Mouse (Mus musculus) liver, embryonic 14.5 days (tissue): ENCODE data around the gene Slc6a13. TPM values are rescaled to one million over a fixed set of nuclear protein-coding genes. Genes with fewer than 3 reads are reported as not detected.
"Not testable (repeated sequence)": the region's sequence is repeated elsewhere in the genome, so short reads cannot be mapped to it uniquely, and the experiment has no call there.

Experiments used
- ATAC-seq: fragments of 200-750 bp; cut with Nextera tagmentation; 2 replicates; pipeline ENCODE4 v1.8.0; 2017; ENCODE audit warnings: moderate number of reproducible peaks, mild to moderate bottlenecking, moderate library complexity; ENCODE audit not compliant: insufficient read depth
- DNase-seq, 3 experiments: peaks; one replicate each; pipeline ENCODE4 v3.0.0-alpha.2; 2012 to 2013; ENCODE audit warnings: low read depth in 3 of 3, low spot score in 3 of 3
- H3K27ac ChIP-seq: fragments of 300-500 bp; sonication (generic); 2 replicates; pipeline ENCODE4 v1.5.1; 2014; ENCODE audit warnings: moderate library complexity, mild to moderate bottlenecking, control low read depth, inconsistent platforms
- H3K27me3 ChIP-seq: fragments of 300-500 bp; sonication (generic); 2 replicates; pipeline ENCODE4 v1.6.1; 2014; ENCODE audit warnings: mild to moderate bottlenecking, low read length, moderate library complexity; ENCODE audit not compliant: control insufficient read depth, insufficient read depth
- H3K36me3 ChIP-seq: fragments of 300-500 bp; sonication (generic); replicated peaks from 2 replicates; pipeline ENCODE4 v1.6.1; 2014; ENCODE audit warnings: low read depth; ENCODE audit not compliant: control insufficient read depth, insufficient read depth
- H3K4me1 ChIP-seq, 2 experiments: fragments of 200-500 bp in 1 of 2; fragments of 300-500 bp in 1 of 2; sonication (generic) in 1 of 2; replicated peaks; 2 replicates each; pipeline ENCODE4 v1.6.1; 2012 to 2014; ENCODE audit warnings: antibody characterized with exemption in 1 of 2, inconsistent platforms in 1 of 2, low read length in 1 of 2; ENCODE audit not compliant: control insufficient read depth in 2 of 2, insufficient read depth in 2 of 2
- H3K4me2 ChIP-seq: fragments of 300-500 bp; sonication (generic); 2 replicates; pipeline ENCODE4 v1.6.1; 2014; ENCODE audit warnings: low read depth, mild to moderate bottlenecking, control low read depth, moderate library complexity
- H3K4me3 ChIP-seq, 2 experiments: fragments of 200-500 bp in 1 of 2; fragments of 300-500 bp in 1 of 2; sonication (generic) in 1 of 2; 2 replicates each; pipeline ENCODE4 v1.5.1; 2012 to 2014; ENCODE audit warnings: low read depth in 2 of 2, low read length in 2 of 2, mild to moderate bottlenecking in 2 of 2, control low read depth in 1 of 2, inconsistent platforms in 1 of 2, moderate library complexity in 1 of 2; ENCODE audit not compliant: insufficient read depth in 1 of 2
- H3K9ac ChIP-seq: fragments of 300-500 bp; sonication (generic); replicated peaks from 2 replicates; pipeline ENCODE4 v1.6.1; 2014; ENCODE audit warnings: mild to moderate bottlenecking, control low read depth, moderate library complexity
- H3K9me3 ChIP-seq: fragments of 300-500 bp; sonication (generic); 2 replicates; pipeline ENCODE4 v1.6.1; 2016; ENCODE audit warnings: low read length, mixed read lengths; ENCODE audit not compliant: control insufficient read depth
- CTCF ChIP-seq: IDR thresholded peaks from 2 replicates; pipeline ENCODE4 v1.5.1; 2016; ENCODE audit warnings: antibody characterized with exemption, low read depth, control low read depth
- EP300 ChIP-seq: IDR thresholded peaks from 2 replicates; pipeline ENCODE4 v1.6.1; 2016; ENCODE audit warnings: antibody characterized with exemption, low read depth
- WGBS: fragments of 180-500 bp; shearing (Covaris S2); extraction: QIAGEN DNeasy Blood & Tissue Kit; methylation state at CpG from one replicate; pipeline ENCODE4 v1.1.7; 2014; ENCODE audit not compliant: insufficient replicate concordance; 5-methylcytosine and 5-hydroxymethylcytosine counted together
- polyA plus RNA-seq, 2 experiments: library from polyadenylated mRNA; depleted of rRNA in 1 of 2; stranded (reverse) in 1 of 2; unstranded in 1 of 2; fragments of >200 nt; fragmentation: Nextera tagmentation in 1 of 2; extraction: Ambion mirVana in 1 of 2; gene quantifications; 2 replicates each; pipeline versions ENCODE4 v1.2.1 to v1.2.3; 2012 to 2014

The Slc6a13 gene
- polyA plus RNA-seq, 2 experiments, result 14.9 to 19.3 TPM

DNA sequence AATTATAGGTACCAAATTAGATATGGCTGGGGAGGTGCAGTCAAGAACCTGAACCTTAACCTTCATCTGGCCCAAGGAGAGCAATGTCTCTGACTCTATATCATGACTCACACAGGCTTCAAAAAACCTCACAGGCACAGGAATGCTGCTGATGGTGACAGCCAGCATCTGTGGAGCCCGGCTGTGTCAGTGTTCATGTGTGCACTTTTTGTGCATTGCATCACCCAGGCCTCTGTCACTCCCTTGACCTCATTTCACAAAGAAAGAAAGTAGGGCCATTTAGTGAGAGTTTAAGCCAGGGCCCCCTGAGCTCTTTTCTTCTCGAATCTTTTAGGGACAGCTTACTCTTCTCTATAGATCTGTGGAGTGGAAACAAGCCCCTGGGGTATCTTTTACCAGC lies 52.2 kb downstream of the Slc6a13 start:
- DNase-seq, result no peak
- Histone ChIP-seq H3K4me3 (no peak overlapping the region), H3K4me2 (no peak overlapping the region), H3K9ac (no peak overlapping the region), H3K9me3 (no peaks in the 10 kb centered on the region), H3K4me1 (no peaks in the 10 kb centered on the region), H3K27me3 (no peaks in the 10 kb centered on the region), H3K36me3 (no peaks in the 10 kb centered on the region), H3K27ac (no peak overlapping the region)
- TF ChIP-seq CTCF, result no peak
- no peak for TF ChIP-seq EP300
- ATAC-seq, result no peak
- WGBS, result 36% methylated on average over 2 of the region's 2 CpGs

DNA sequence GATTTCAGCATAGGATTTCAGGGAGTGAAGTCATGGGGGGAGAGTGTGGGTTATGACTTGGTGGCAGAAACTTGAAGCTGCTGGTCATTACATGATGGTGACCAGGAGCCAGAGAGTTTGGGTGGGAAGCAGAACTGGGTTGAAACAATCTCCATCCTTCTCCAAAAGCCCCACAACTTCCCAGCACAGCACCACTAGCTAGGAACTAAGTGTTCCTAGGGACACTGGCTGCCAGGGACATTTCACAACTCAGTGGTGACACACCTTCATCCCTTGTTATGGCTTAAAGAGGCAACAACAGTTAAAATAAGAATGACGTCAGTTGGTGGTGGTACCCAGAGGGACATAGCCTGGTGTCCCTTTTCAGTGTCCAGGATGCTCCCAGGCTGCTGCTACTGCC lies 56.0 kb downstream of the Slc6a13 start:
- no peaks in the 10 kb centered on the region for H3K4me1 ChIP-seq
- no peak overlapping the region for H3K4me3 ChIP-seq
- no peak for DNase-seq
- WGBS, result 44% methylated on average over 1 of the region's 1 CpGs
- no peak for ATAC-seq
- no peak overlapping the region for H3K9ac ChIP-seq
- H3K27me3 ChIP-seq, result no peaks in the 10 kb centered on the region
- no peak overlapping the region for H3K4me2 ChIP-seq
- no peak overlapping the region for H3K27ac ChIP-seq
- H3K36me3 ChIP-seq, result no peaks in the 10 kb centered on the region
- no peaks in the 10 kb centered on the region for H3K9me3 ChIP-seq
- TF ChIP-seq EP300, result no peak

DNA sequence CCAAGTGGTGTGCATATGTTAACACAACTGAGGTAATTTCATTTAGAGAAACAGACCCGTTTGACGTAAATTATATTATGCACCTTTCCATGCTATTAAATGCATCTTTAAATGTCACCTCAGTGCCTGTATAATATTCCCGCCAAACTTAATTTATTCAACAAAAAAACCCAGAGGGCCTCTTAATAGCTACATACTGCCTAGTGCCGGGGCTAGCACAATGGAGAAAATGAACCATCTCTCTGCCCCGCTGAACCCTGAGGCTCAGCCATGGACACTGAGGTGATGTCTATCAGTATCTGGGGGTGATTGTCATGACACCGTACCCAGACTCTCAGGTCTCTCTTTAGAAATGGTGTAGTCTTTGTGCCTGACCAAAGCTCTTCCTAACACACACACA lies 57.2 kb downstream of the Slc6a13 start:
- ATAC-seq, result no peak
- Histone ChIP-seq H3K9ac (no peak overlapping the region), H3K27me3 (no peaks in the 10 kb centered on the region), H3K4me3 (no peak overlapping the region), H3K4me1 (no peaks in the 10 kb centered on the region), H3K4me2 (no peak overlapping the region), H3K36me3 (no peaks in the 10 kb centered on the region), H3K9me3 (no peaks in the 10 kb centered on the region), H3K27ac (no peak overlapping the region)
- WGBS, result 71% methylated on average over 6 of the region's 6 CpGs
- no peak for DNase-seq
- TF ChIP-seq CTCF (no peak), EP300 (no peak)

DNA sequence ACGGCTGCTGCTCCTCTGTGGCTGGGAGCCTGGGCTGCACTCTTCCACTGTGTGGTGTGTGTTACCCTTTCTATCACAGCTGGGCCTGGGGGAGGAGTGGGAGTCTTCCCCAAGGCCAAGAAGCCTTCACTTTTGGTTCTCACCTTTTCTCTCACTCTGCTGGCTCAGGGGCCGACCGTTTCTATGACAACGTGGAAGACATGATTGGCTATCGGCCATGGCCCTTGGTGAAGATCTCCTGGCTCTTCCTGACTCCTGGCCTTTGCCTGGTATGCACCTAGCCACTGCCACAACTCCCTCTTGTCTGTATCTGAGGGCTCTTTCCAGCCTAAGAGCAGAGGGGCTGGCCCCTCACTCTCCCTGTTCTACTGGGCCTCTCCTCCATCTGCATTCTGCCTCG lies 63.0 kb downstream of the Slc6a13 start:
- no peaks in the 10 kb centered on the region for H3K9me3 ChIP-seq
- H3K27me3 ChIP-seq, result no peaks in the 10 kb centered on the region
- WGBS, result 63% methylated on average over 6 of the region's 6 CpGs
- TF ChIP-seq EP300, result no peak
- no peak for TF ChIP-seq CTCF
- no peaks in the 10 kb centered on the region for H3K4me1 ChIP-seq
- no peak overlapping the region for H3K4me2 ChIP-seq
- no peak overlapping the region for H3K4me3 ChIP-seq
- ATAC-seq, result no peak
- no peaks in the 10 kb centered on the region for H3K36me3 ChIP-seq
- H3K27ac ChIP-seq, result no peak overlapping the region
- no peak overlapping the region for H3K9ac ChIP-seq
- no peak for DNase-seq

DNA sequence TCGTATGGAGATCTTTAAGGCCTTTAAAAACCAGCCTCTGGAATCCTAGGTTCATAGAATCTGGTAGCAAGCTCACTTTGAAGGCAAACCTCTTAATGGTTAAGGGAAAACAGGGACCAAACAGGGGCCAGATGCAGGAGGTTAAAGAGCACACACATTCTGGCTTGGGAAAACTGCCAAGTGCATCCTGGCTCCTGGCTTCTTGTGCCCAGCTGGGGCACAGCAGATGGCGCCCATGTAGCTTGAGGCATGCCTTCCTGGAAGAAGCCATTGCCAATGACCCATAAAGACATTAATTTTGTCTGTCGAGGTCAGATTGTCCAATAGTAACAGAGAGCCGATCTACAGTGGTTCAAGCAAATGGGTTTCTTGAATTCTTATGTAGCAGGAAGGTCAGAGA lies 63.9 kb downstream of the Slc6a13 start:
- no peaks in the 10 kb centered on the region for H3K36me3 ChIP-seq
- H3K27ac ChIP-seq, result no peak overlapping the region
- ATAC-seq, result no peak
- DNase-seq, result no peak
- TF ChIP-seq CTCF, result no peak
- TF ChIP-seq EP300, result no peak
- 53% methylated on average over 4 of the region's 4 CpGs for WGBS
- no peaks in the 10 kb centered on the region for H3K27me3 ChIP-seq
- H3K9me3 ChIP-seq, result no peaks in the 10 kb centered on the region
- no peak overlapping the region for H3K4me3 ChIP-seq
- H3K9ac ChIP-seq, result no peak overlapping the region
- H3K4me2 ChIP-seq, result no peak overlapping the region
- no peaks in the 10 kb centered on the region for H3K4me1 ChIP-seq

DNA sequence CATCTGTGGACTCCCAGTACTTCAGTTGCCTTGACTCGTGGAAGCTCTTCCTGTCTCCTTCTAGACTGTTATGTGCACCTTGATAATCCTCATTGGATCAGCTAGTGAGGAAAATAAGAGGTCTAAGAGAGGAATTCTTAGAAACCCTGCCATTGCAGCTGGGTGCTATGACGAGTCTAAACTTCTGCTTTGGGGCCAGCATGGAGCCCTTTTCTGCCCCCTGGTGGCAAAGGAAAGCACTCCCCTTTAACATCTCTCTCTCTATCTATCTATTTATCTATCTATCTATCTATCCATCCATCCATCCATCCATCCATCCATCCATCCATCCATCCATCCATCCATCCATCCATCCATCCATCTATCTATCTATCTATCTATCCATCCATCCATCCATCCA lies 66.5 kb downstream of the Slc6a13 start:
- WGBS, result 6% methylated on average over 2 of the region's 2 CpGs
- ATAC-seq, H3K4me3 ChIP-seq, H3K4me2 ChIP-seq, H3K4me1 ChIP-seq, H3K27ac ChIP-seq, H3K9ac ChIP-seq, DNase-seq, H3K36me3 ChIP-seq, H3K27me3 ChIP-seq, H3K9me3 ChIP-seq: not testable (repeated sequence)
- peak; percentile 62 for TF ChIP-seq CTCF
